7 mouse cellular contexts compared by ENCODE assay signal in genomic region chr5:140750925-140751324, GRCm38 (mm10). TPM values are rescaled to one million over a fixed set of nuclear protein-coding genes. Genes with fewer than 3 reads are reported as not detected.
A peak's percentile ranks its signal among the peaks of the same experiment; 100 is the strongest.
DNase-seq lines count a peak whose midpoint lies in the region; ATAC-seq and TF ChIP-seq lines count a peak whose summit lies in the region.

No protein-coding gene starts in this region.

- no peak overlapping the region for H3K27ac ChIP-seq in heart, postnatal 0 days (ENCODE audit: low read depth)
- no peak overlapping the region for H3K27ac ChIP-seq in cortical plate, adult 2 months (ENCODE audit: insufficient read depth, low read length)
- H3K27ac ChIP-seq in heart, embryonic 10.5 days = no peak overlapping the region

- no peaks in the 10 kb centered on the region for H3K27me3 ChIP-seq in heart, postnatal 0 days (ENCODE audit: control insufficient read depth, insufficient read depth, low read length)
- no peaks in the 10 kb centered on the region for H3K27me3 ChIP-seq in heart, embryonic 10.5 days (ENCODE audit: insufficient read depth, poor library complexity, severe bottlenecking)

- H3K9ac ChIP-seq in heart, postnatal 0 days (replicated peaks; ENCODE audit: low read depth, low read length) = no peak overlapping the region

- H3K4me3 ChIP-seq in heart, postnatal 0 days (ENCODE audit: low read depth, low read length) = no peak overlapping the region
- no peak overlapping the region for H3K4me3 ChIP-seq in cortical plate, adult 2 months (ENCODE audit: insufficient read depth, low read length)
- no peak overlapping the region for H3K4me3 ChIP-seq in heart, embryonic 10.5 days

- no peaks in the 10 kb centered on the region for H3K36me3 ChIP-seq in heart, postnatal 0 days (replicated peaks; ENCODE audit: control insufficient read depth, insufficient read depth, low read length)
- H3K36me3 ChIP-seq in heart, embryonic 10.5 days = peaks cover 5% of the 10 kb centered on the region; the same call in 1 of the 2 replicates

- no peak for ATAC-seq in heart, postnatal 0 days (ENCODE audit: insufficient read depth, low read depth)

- DNase-seq in heart, postnatal 0 days (ENCODE audit: low spot score) = no peak
- no peak for DNase-seq in heart, adult 18-20 months
- peak; percentile 73 for DNase-seq in right cerebral cortex, postnatal 14 days
- DNase-seq in right cerebral cortex, postnatal 36 days (ENCODE audit: low spot score in 2 of 2) = no peak
- peak; percentile 64 for DNase-seq in testis, postnatal 14 days (ENCODE audit: low spot score)
- no peak for DNase-seq in heart, embryonic 10.5 days (ENCODE audit: low spot score)

- peaks cover 6% of the 10 kb centered on the region; the same call in 1 of the 2 replicates for H3K4me1 ChIP-seq in heart, postnatal 0 days (ENCODE audit: control insufficient read depth, insufficient read depth)
- H3K4me1 ChIP-seq in cortical plate, adult 2 months (ENCODE audit: control insufficient read depth, insufficient read depth, low read length) = no peaks in the 10 kb centered on the region
- peaks cover 12% of the 10 kb centered on the region for H3K4me1 ChIP-seq in heart, embryonic 10.5 days

- no peak overlapping the region for H3K4me2 ChIP-seq in heart, postnatal 0 days (ENCODE audit: low read depth, low read length)

- TF ChIP-seq CTCF in heart, postnatal 0 days (IDR thresholded peaks at IDR 0.05; ENCODE audit: low read depth) = peak; percentile 48
- TF ChIP-seq CTCF in cortical plate, adult 2 months (IDR thresholded peaks at IDR 0.05; ENCODE audit: extremely low read depth, insufficient read depth, low read length) = peak; percentile 57

- 0 out of 2 replicates have a peak, but pooled peaks cover 3% of the 10 kb centered on the region for H3K9me3 ChIP-seq in heart, postnatal 0 days (replicated peaks; ENCODE audit: control insufficient read depth, low read length)
- H3K9me3 ChIP-seq in heart, embryonic 10.5 days = no peaks in the 10 kb centered on the region

- 0% methylated on average over 1 of the region's 2 CpGs for WGBS in heart, postnatal 0 days
- WGBS in heart, embryonic 10.5 days = 2% methylated on average over 1 of the region's 2 CpGs

- no peak for TF ChIP-seq POLR2A in cortical plate, adult 2 months (IDR thresholded peaks at IDR 0.05; ENCODE audit: extremely low read depth, insufficient read depth, low read length)

- no peak for TF ChIP-seq EP300 in heart, postnatal 0 days (IDR thresholded peaks at IDR 0.05; ENCODE audit: low read depth)

RNA-seq across cellular contexts. Expression of gene Amz1, which starts 27.0 kb away (rescaled TPM):
- total RNA-seq in heart, postnatal 0 days (2014; rRNA removed; ENCODE audit: low replicate concordance) = 0.08 and 0.15 TPM in 2 replicates
- polyA plus RNA-seq in heart, postnatal 0 days (2015; fragmentation: Nextera tagmentation; extraction: Ambion mirVana) = 0.81 and 0.94 TPM in 2 replicates
- under 1 TPM; 0.47 to 0.75 TPM for total RNA-seq in heart, adult 18-20 months (2021)
- polyA plus RNA-seq in cortical plate, adult 2 months (2012; rRNA removed) = 8.3 and 9.3 TPM in 2 replicates
- 0.55 and 1.2 TPM in 2 replicates for polyA plus RNA-seq in heart, embryonic 10.5 days (2016; fragmentation: Nextera tagmentation; extraction: Ambion mirVana)

RNA-seq across cellular contexts. Expression of gene Brat1, which starts 46.1 kb away (rescaled TPM):
- 19.3 and 25.0 TPM in 2 replicates for total RNA-seq in heart, postnatal 0 days (2014; rRNA removed; ENCODE audit: low replicate concordance)
- 9.5 and 10.6 TPM in 2 replicates for polyA plus RNA-seq in heart, postnatal 0 days (2015; fragmentation: Nextera tagmentation; extraction: Ambion mirVana)
- total RNA-seq in heart, adult 18-20 months (2021) = 1 to 10 TPM; 6.4 to 7.8 TPM
- 25.2 and 25.5 TPM in 2 replicates for polyA plus RNA-seq in cortical plate, adult 2 months (2012; rRNA removed)
- 18.6 and 19.1 TPM in 2 replicates for polyA plus RNA-seq in heart, embryonic 10.5 days (2016; fragmentation: Nextera tagmentation; extraction: Ambion mirVana)

RNA-seq across cellular contexts. Expression of gene Iqce, which starts 48.7 kb away (rescaled TPM):
- 3.8 and 9.6 TPM in 2 replicates for total RNA-seq in heart, postnatal 0 days (2014; rRNA removed; ENCODE audit: low replicate concordance)
- 4.8 and 5.1 TPM in 2 replicates for polyA plus RNA-seq in heart, postnatal 0 days (2015; fragmentation: Nextera tagmentation; extraction: Ambion mirVana)
- total RNA-seq in heart, adult 18-20 months (2021) = 1 to 10 TPM; 4.0 to 5.3 TPM
- 57.9 and 60.6 TPM in 2 replicates for polyA plus RNA-seq in cortical plate, adult 2 months (2012; rRNA removed)
- 11.4 and 17.9 TPM in 2 replicates for polyA plus RNA-seq in heart, embryonic 10.5 days (2016; fragmentation: Nextera tagmentation; extraction: Ambion mirVana)

Comparison
In these comparisons a context has a peak if more than half of its experiments do, and no peak if none do; other contexts are left out.
1. DNase-seq: peak in right cerebral cortex, postnatal 14 days (single experiment) and testis, postnatal 14 days (single experiment); none in heart, postnatal 0 days (single experiment), heart, adult 18-20 months (0 of 2), right cerebral cortex, postnatal 36 days (0 of 2) and heart, embryonic 10.5 days (single experiment).